Mouse (Mus musculus) bone marrow, adult 2 months (tissue): ENCODE results near the gene Nell1. TPM values are rescaled to one million over a fixed set of nuclear protein-coding genes. Genes with fewer than 3 reads are reported as not detected.

Experiments
- H3K27ac ChIP-seq: fragments of 200-500 bp; 2 replicates; pipeline ENCODE4 v1.5.1; 2012; ENCODE audit warnings: low read depth, mild to moderate bottlenecking, control low read depth, inconsistent platforms, low read length; ENCODE audit not compliant: control insufficient read depth, poor library complexity, insufficient read depth
- H3K4me1 ChIP-seq: fragments of 200-500 bp; 2 replicates; pipeline ENCODE4 v1.6.1; 2011; ENCODE audit warnings: low read length; ENCODE audit not compliant: control insufficient read depth, insufficient read depth
- H3K4me3 ChIP-seq: fragments of 200-500 bp; replicated peaks from 2 replicates; pipeline ENCODE3; 2011; ENCODE audit warnings: mild to moderate bottlenecking, low read depth, low read length, control low read depth; ENCODE audit not compliant: control insufficient read depth
- CTCF ChIP-seq: fragments of 200-500 bp; IDR thresholded peaks from 2 replicates; pipeline ENCODE4 v1.5.1; 2011; ENCODE audit warnings: low read length, control low read depth; ENCODE audit not compliant: control insufficient read depth, insufficient read depth
- POLR2A ChIP-seq: fragments of 200-500 bp; IDR thresholded peaks from 2 replicates; pipeline ENCODE4 v1.6.1; 2011; ENCODE audit warnings: low read depth, mild to moderate bottlenecking, control low read depth, low read length, borderline replicate concordance; ENCODE audit not compliant: control insufficient read depth
- WGBS: fragments of 180-500 bp; shearing (Covaris S2); methylation state at CpG from one replicate; pipeline ENCODE4 v1.1.7; 2018; 5-methylcytosine and 5-hydroxymethylcytosine counted together
- polyA plus RNA-seq: library from polyadenylated mRNA; stranded (reverse); fragments of >200 nt; gene quantifications from 2 replicates; pipeline ENCODE4 v1.2.4, GENCODE M21; 2011; ENCODE audit warnings: low replicate concordance; ENCODE audit not compliant: missing spikeins, insufficient read depth, insufficient read length

The Nell1 gene
- polyA plus RNA-seq, 1 experiment: not detected

DNA sequence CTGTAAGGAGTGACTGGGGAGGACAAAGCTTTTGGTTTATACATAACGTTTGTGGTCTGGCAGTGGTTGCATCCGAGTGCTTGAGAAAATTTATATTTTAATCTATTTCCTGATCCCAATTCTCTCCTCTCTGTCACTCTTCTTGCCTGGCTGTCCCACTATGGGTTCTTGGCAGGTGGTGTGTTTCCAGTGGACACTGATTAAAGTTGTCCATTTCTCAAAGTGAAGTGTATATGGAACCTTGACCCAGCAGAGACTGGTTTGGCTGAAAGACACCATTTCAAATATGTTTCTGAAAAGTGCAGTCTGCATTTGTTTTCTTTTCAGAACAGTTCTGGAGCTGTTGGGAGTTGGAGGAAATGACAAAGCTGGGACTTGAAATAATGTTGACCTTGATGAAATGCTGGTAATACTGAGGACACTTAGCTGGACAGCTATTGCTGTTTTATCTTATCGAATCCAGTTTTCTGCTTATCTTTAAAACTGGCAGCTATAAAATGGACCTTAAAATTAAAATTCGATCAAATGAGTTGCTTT is 512.3 kb downstream of the Nell1 start:
- no peak overlapping the region for H3K4me3 ChIP-seq
- no peaks in the 10 kb centered on the region for H3K4me1 ChIP-seq
- WGBS: 65% methylated on average over 4 of the region's 4 CpGs
- no peak overlapping the region for H3K27ac ChIP-seq
- TF ChIP-seq POLR2A (no peak), CTCF (no peak)

DNA sequence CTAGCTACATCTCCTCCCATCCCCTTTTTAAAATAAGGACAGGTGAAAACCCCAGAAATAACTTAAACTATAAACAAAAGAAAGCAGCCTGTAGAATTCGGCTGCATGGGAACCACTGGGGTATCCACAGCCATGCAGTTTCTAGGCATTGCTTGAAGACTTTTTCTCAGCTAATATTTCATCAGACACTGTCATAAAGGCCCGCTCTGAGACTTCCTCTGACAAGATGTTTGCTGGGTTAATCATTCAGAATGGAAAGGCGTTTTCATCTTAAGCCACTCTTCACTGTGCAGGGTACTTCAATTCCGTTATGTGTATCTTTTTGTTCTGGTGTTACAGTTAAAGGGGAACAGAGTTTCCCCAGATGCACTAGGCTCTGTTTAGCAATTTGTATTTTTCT is 526.9 kb downstream of the Nell1 start:
- H3K4me1 ChIP-seq: no peaks in the 10 kb centered on the region
- WGBS: 67% methylated on average over 4 of the region's 4 CpGs
- TF ChIP-seq CTCF: no peak
- no peak for TF ChIP-seq POLR2A

DNA sequence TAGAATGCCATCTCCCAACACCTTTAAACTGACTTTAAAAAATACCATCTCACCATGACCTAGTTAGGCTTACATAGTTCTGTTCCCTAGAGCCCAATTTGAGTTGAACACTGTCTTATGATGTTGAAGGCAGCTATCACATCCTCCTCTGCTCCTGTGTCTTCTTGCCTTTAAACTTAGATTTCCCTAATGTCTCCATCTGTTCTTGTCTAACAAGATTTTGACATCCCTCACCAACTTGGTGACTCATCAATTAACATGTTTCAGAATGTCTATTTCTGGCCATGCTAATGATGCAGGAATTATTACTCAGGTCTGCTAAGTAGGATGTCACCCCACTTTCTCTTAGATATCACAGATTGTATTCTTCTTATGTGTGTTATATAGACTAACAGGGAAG is 532.4 kb downstream of the Nell1 start:
- H3K4me3 ChIP-seq: no peak overlapping the region
- TF ChIP-seq CTCF: no peak
- no peak for TF ChIP-seq POLR2A
- no peak overlapping the region for H3K27ac ChIP-seq
- no peaks in the 10 kb centered on the region for H3K4me1 ChIP-seq

More for the DNA sequence above, 526.9 kb downstream of the Nell1 start:
- no peak overlapping the region for H3K4me3 ChIP-seq
- H3K27ac ChIP-seq: no peak overlapping the region

DNA sequence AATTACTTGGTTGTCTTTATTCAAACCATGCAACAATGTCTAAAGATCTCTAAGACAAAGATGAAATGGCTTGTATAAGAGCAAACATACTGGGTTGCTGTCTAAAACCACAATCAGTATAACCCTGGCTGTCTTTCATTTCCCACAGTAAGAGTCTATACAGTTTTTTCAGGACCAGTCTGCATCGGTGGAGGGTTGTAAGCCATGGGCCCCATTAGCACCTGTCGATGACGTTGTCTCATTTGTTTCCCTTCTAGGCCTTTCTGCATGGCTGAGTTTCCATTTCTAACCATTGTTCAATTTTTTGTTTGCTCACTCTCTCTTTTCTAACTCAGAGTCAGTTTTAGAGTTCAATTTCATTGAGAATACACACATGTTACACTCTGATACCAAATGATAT is 540.2 kb downstream of the Nell1 start:
- WGBS: 81% methylated on average over 3 of the region's 3 CpGs
- Histone ChIP-seq H3K4me1 (no peaks in the 10 kb centered on the region), H3K4me3 (no peak overlapping the region), H3K27ac (no peak overlapping the region)
- TF ChIP-seq CTCF (no peak), POLR2A (no peak)

DNA sequence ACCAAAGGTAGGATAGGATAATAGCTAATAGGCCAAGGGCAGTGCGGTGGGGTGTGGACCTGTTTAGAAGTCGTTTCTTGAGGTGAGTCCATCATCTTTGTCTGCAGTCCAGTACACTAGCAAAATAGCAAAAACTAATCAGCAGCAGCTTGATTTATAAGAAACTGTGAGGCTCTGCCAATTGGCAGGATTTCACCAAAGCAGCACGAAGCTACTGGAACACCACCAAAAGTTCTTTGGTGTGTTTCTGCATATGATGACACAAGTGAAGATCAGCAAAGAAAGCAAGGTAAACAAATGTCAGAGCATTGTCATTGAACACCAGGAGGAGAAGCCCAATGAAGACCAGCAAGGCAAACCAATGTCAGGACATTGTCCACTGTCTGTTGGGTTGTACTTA is 542.0 kb downstream of the Nell1 start:
- Histone ChIP-seq H3K27ac (no peak overlapping the region), H3K4me3 (no peak overlapping the region), H3K4me1 (no peaks in the 10 kb centered on the region)
- no peak for TF ChIP-seq CTCF
- no peak for TF ChIP-seq POLR2A
- 72% methylated on average over 3 of the region's 3 CpGs for WGBS

DNA sequence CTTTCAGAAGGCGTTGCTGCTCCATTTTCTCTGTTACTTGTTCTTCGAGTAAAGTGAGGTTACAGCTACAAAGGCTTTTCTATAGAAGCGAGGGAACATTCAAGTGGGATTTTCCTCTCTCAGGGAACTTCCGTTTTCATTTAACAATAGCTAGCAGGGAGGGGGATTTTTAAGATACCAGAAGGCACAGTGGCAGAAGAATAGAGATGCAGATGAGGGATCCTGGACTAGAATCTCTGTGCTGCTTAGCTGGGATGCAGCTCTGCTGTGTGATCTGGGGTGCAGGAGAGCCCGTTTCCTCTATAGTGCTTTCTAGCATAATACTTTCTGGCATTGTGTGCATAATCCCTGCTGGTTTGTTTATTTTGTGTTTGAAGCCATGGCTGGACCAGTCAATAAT is 568.7 kb downstream of the Nell1 start:
- H3K4me1 ChIP-seq: no peaks in the 10 kb centered on the region
- TF ChIP-seq POLR2A (no peak), CTCF (no peak)
- no peak overlapping the region for H3K4me3 ChIP-seq
- no peak overlapping the region for H3K27ac ChIP-seq
- 25% methylated on average over 5 of the region's 5 CpGs for WGBS

DNA sequence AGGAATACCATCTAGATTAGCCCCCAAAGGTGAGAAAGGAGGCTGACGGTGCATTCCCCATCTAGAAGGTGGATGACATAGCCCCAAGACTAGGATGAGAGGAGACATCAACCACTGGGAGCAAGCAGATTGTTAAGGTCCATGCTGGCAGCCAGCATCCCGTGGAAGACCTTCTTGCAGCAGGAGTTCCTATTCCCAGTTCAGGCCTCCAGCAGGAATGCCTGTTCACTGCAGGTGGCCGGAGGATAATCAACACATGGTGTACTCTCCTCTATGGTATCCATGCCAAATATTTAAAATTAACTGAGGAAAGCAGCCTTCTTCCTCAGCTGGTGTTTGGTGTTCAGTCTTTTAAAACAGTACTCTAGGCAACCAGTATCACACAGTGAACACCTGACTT is 574.9 kb downstream of the Nell1 start:
- Histone ChIP-seq H3K4me3 (no peak overlapping the region), H3K27ac (no peak overlapping the region), H3K4me1 (no peaks in the 10 kb centered on the region)
- WGBS: 61% methylated on average over 3 of the region's 3 CpGs
- no peak for TF ChIP-seq CTCF
- TF ChIP-seq POLR2A: no peak

DNA sequence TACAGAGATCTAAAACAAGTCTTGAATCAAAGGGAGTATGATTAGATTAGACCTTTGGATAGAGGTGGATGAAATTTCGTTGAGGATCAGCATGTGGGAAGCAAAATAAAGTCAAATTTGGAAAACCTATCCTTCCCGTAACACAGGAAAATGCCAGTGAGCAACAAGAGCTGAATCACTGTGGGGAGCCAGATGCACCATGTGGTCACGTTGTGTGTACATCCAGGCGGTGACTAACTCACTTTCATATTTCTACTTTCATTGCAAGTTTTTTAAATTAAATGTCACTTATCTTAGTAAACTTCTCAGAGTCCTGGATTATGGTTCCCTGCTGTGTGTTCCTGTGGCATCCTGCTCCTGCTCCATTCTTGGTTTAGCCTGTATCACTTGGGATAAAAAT is 576.8 kb downstream of the Nell1 start:
- WGBS: 68% methylated on average over 4 of the region's 4 CpGs
- H3K4me3 ChIP-seq: no peak overlapping the region
- no peak overlapping the region for H3K27ac ChIP-seq
- no peaks in the 10 kb centered on the region for H3K4me1 ChIP-seq
- TF ChIP-seq CTCF: no peak
- TF ChIP-seq POLR2A: no peak

DNA sequence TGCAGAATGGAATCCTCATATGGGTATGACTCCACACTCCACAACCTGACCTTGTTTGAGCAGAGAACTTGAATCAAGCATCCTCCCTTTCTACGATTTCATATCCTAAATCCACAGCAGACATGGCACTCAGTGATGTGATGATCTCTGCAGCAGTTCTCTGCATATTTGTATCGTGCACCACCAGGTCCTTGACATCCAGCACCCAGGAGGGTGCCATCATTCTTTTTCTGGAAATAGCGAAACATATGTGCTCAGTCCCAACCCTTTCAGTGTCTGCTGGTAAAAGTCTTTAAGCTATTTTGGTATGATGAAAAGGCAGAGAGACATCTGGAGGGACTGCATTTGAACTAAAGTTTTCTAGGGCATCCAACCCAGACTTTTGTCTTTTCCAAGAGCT is 588.0 kb downstream of the Nell1 start:
- TF ChIP-seq CTCF (no peak), POLR2A (no peak)
- WGBS: 68% methylated on average over 3 of the region's 3 CpGs

More for the DNA sequence above, 588.0 kb downstream of the Nell1 start:
- Histone ChIP-seq H3K4me1 (no peaks in the 10 kb centered on the region), H3K4me3 (no peak overlapping the region), H3K27ac (no peak overlapping the region)
